Mouse (Mus musculus) CH12.LX (cell line): ENCODE results near the gene Zfp423.

Source experiments
- CHD2 ChIP-seq: IDR thresholded peaks from 2 replicates; pipeline ENCODE4 v1.6.1; 2011; ENCODE audit warnings: low read length, improper control_type of control experiment
- CTCF ChIP-seq, 2 experiments: IDR thresholded peaks in 1 of 2; conservative IDR thresholded peaks in 1 of 2; 2 replicates each; pipeline ENCODE4 v1.5.1; 2011 to 2012; ENCODE audit warnings: low read depth in 2 of 2, low read length in 2 of 2, improper control_type of control experiment in 1 of 2, inconsistent platforms in 1 of 2, mild to moderate bottlenecking in 1 of 2, moderate library complexity in 1 of 2
- EP300 ChIP-seq: IDR thresholded peaks from 2 replicates; pipeline ENCODE4 v1.6.1; 2011; ENCODE audit warnings: low read length, improper control_type of control experiment
- GABPA ChIP-seq: IDR thresholded peaks from 2 replicates; pipeline ENCODE4 v1.6.1; 2012; ENCODE audit warnings: low read depth, low read length, improper control_type of control experiment, inconsistent platforms; ENCODE audit not compliant: insufficient replicate concordance
- JUND ChIP-seq: conservative IDR thresholded peaks from 2 replicates; pipeline ENCODE4 v1.6.1; 2011; ENCODE audit warnings: low read depth, low read length, improper control_type of control experiment
- KAT2A ChIP-seq: IDR thresholded peaks from 2 replicates; pipeline ENCODE4 v1.6.1; 2012; ENCODE audit warnings: low read length, improper control_type of control experiment, inconsistent platforms; ENCODE audit not compliant: insufficient replicate concordance
- MEF2A ChIP-seq: IDR thresholded peaks from 2 replicates; pipeline ENCODE4 v1.6.1; 2014; ENCODE audit warnings: low read depth, mild to moderate bottlenecking, inconsistent platforms, low read length, improper control_type of control experiment, borderline replicate concordance
- POLR2A ChIP-seq: IDR thresholded peaks from 2 replicates; pipeline ENCODE4 v1.6.1; 2011; ENCODE audit warnings: low read depth, mild to moderate bottlenecking, improper control_type of control experiment, low read length
- SIN3A ChIP-seq: IDR thresholded peaks from 2 replicates; pipeline ENCODE4 v1.6.1; 2012; ENCODE audit warnings: low read length, improper control_type of control experiment, inconsistent platforms
- TCF12 ChIP-seq: IDR thresholded peaks from 2 replicates; pipeline ENCODE4 v1.6.1; 2014; ENCODE audit warnings: low read depth, mild to moderate bottlenecking, inconsistent platforms, low read length, improper control_type of control experiment
- USF1 ChIP-seq: IDR thresholded peaks from 2 replicates; pipeline ENCODE4 v1.6.1; 2014; ENCODE audit warnings: low read depth, mild to moderate bottlenecking, inconsistent platforms, low read length, improper control_type of control experiment
- ZMIZ1 ChIP-seq: IDR thresholded peaks from 2 replicates; pipeline ENCODE4 v1.6.1; 2012; ENCODE audit warnings: low read depth, mild to moderate bottlenecking, inconsistent platforms, low read length, improper control_type of control experiment

DNA sequence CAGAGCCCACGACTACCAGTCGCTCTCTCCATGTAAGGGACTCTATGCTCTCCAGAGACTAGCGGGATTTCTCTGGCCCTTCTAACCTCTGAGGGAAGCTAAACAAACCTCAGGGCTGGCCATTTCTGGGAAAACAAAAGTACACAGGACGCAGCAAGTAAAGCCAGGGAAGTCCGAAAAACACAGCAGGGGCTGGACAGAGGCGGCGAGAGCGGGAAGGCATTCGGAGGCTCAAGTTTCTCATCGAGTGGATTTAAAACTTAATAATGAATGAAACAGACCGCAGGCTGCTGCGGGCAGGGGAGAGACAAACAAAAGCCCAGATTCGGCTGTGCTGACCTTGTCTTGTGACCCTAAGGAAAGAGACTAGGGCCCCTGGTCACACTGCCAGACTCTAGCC is 175.2 kb downstream of the Zfp423 start:
- no peak for TF ChIP-seq EP300
- no peak for TF ChIP-seq SIN3A
- TF ChIP-seq KAT2A, result no peak
- TF ChIP-seq CTCF (conservative IDR thresholded peaks at IDR 0.05 in 1 of 2, IDR thresholded peaks at IDR 0.05 in 1 of 2; ENCODE audit: low read depth in 2 of 2, low read length in 2 of 2), result no peak
- no peak for TF ChIP-seq ZMIZ1
- TF ChIP-seq POLR2A, result no peak
- no peak for TF ChIP-seq TCF12
- no peak for TF ChIP-seq USF1
- TF ChIP-seq JUND, result no peak
- no peak for TF ChIP-seq GABPA
- TF ChIP-seq MEF2A, result no peak
- TF ChIP-seq CHD2, result no peak
